In the genomic region with DNA sequence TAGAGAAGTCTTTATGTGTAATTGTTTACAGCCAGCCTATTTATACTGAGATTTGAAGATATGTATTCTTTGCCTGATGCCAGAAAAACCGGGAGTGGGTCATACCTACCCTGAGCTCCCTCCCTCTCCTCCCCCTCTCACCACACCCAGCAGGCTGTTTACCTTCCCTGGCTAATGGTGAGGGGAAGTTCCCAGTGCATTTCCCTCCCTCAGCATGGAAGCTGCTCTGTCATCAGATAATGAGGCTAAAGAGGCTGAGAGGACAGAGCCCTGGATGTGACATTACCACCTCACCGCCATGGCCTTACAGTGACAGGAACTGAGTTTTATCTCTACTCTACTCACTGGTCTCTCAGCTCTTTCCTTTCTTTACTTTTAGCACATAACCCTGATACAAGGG, we compare ENCODE assay signal across 10 mouse cellular contexts. TPM values are rescaled to one million over a fixed set of nuclear protein-coding genes. Genes with fewer than 3 reads are reported as not detected.
DNase-seq lines count a peak whose midpoint lies in the region; ATAC-seq and TF ChIP-seq lines count a peak whose summit lies in the region.
"Had no signal": no experiment of that assay in that cellular context is flagged by ENCODE, and none has a peak within 500 bp of the region (broad histone marks: within the 10 kb centered on the region; RNA-seq: fewer than 3 reads in every experiment).

No protein-coding gene starts in this region.

- ATAC-seq in embryonic facial prominence, embryonic 12.5 days (ENCODE audit: insufficient number of reproducible peaks, insufficient read depth, low FRiP score, low TSS enrichment), result no peak
- peak; percentile 77 for ATAC-seq in lung, embryonic 14.5 days (ENCODE audit: insufficient read depth)
- ATAC-seq in limb, embryonic 15.5 days (ENCODE audit: insufficient number of reproducible peaks, low FRiP score, low TSS enrichment, low read depth), result no peak
- peak; percentile 79; the same call in 1 of the 2 replicates for ATAC-seq in stomach, embryonic 16.5 days (ENCODE audit: insufficient read depth, low FRiP score)
- ATAC-seq in monocyte, adult 5-6 weeks (replicated peaks; ENCODE audit: insufficient number of reproducible peaks, low FRiP score, low TSS enrichment, poor library complexity, severe bottlenecking), result no peak

- DNase-seq in embryonic facial prominence, embryonic 10.5 days (ENCODE audit: low spot score), result no peak
- DNase-seq in lung, embryonic 14.5 days, result peak; percentile 19
- no peak for DNase-seq in lung, postnatal 14 days
- no peak for DNase-seq in adrenal gland, postnatal 10 days
- DNase-seq: adrenal gland, postnatal 14 days; cerebellum, adult 8-10 months had no signal

- H3K9me3 ChIP-seq in embryonic facial prominence, embryonic 12.5 days, result no peaks in the 10 kb centered on the region
- H3K9me3 ChIP-seq in embryonic facial prominence, embryonic 10.5 days, result no peaks in the 10 kb centered on the region
- H3K9me3 ChIP-seq in lung, embryonic 14.5 days (ENCODE audit: low read depth, low read length), result no peaks in the 10 kb centered on the region
- H3K9me3 ChIP-seq in limb, embryonic 15.5 days, result no peaks in the 10 kb centered on the region
- no peaks in the 10 kb centered on the region for H3K9me3 ChIP-seq in stomach, embryonic 16.5 days (replicated peaks; ENCODE audit: control insufficient read depth, low read length)

- no peaks in the 10 kb centered on the region for H3K27me3 ChIP-seq in embryonic facial prominence, embryonic 12.5 days
- H3K27me3 ChIP-seq in embryonic facial prominence, embryonic 10.5 days (replicated peaks; ENCODE audit: low read depth, poor library complexity, severe bottlenecking), result peaks cover 2% of the 10 kb centered on the region; the same call in 1 of the 2 replicates
- H3K27me3 ChIP-seq in lung, embryonic 14.5 days (ENCODE audit: insufficient read depth, low read length), result no peaks in the 10 kb centered on the region
- H3K27me3 ChIP-seq in limb, embryonic 15.5 days, result no peaks in the 10 kb centered on the region
- H3K27me3 ChIP-seq in stomach, embryonic 16.5 days (ENCODE audit: control insufficient read depth, insufficient read depth, low read length), result no peaks in the 10 kb centered on the region

- H3K4me3 ChIP-seq in embryonic facial prominence, embryonic 12.5 days, result no peak overlapping the region
- H3K4me3 ChIP-seq in embryonic facial prominence, embryonic 10.5 days, result no peak overlapping the region
- no peak overlapping the region for H3K4me3 ChIP-seq in lung, embryonic 14.5 days (ENCODE audit: low read depth, low read length)
- no peak overlapping the region for H3K4me3 ChIP-seq in limb, embryonic 15.5 days
- H3K4me3 ChIP-seq in stomach, embryonic 16.5 days (replicated peaks; ENCODE audit: low read length), result no peak overlapping the region

- no peaks in the 10 kb centered on the region for H3K36me3 ChIP-seq in embryonic facial prominence, embryonic 12.5 days
- H3K36me3 ChIP-seq in embryonic facial prominence, embryonic 10.5 days (replicated peaks), result no peaks in the 10 kb centered on the region
- H3K36me3 ChIP-seq in lung, embryonic 14.5 days (ENCODE audit: insufficient read depth), result no peaks in the 10 kb centered on the region
- no peaks in the 10 kb centered on the region for H3K36me3 ChIP-seq in limb, embryonic 15.5 days
- no peaks in the 10 kb centered on the region for H3K36me3 ChIP-seq in stomach, embryonic 16.5 days (ENCODE audit: control insufficient read depth, insufficient read depth, low read length)

- no peak for TF ChIP-seq CTCF in lung, embryonic 14.5 days (IDR thresholded peaks at IDR 0.05; ENCODE audit: low read depth)

- 19% methylated on average over 2 of the region's 2 CpGs for WGBS in embryonic facial prominence, embryonic 12.5 days
- 17% methylated on average over 2 of the region's 2 CpGs for WGBS in embryonic facial prominence, embryonic 10.5 days
- 7% methylated on average over 2 of the region's 2 CpGs for WGBS in lung, embryonic 14.5 days
- WGBS in limb, embryonic 15.5 days, result 26% methylated on average over 2 of the region's 2 CpGs
- WGBS in stomach, embryonic 16.5 days, result 16% methylated on average over 2 of the region's 2 CpGs

- peaks cover 5% of the 10 kb centered on the region for H3K4me1 ChIP-seq in embryonic facial prominence, embryonic 12.5 days
- peaks cover 4% of the 10 kb centered on the region for H3K4me1 ChIP-seq in embryonic facial prominence, embryonic 10.5 days
- peaks cover 4% of the 10 kb centered on the region; the same call in 1 of the 2 replicates for H3K4me1 ChIP-seq in lung, embryonic 14.5 days (ENCODE audit: insufficient read depth)
- H3K4me1 ChIP-seq in limb, embryonic 15.5 days, result peaks cover 3% of the 10 kb centered on the region; the same call in 1 of the 2 replicates
- H3K4me1 ChIP-seq in stomach, embryonic 16.5 days (ENCODE audit: control insufficient read depth, insufficient read depth, low read length), result peaks cover 3% of the 10 kb centered on the region; the same call in 1 of the 2 replicates

- peak overlapping the region; percentile 57; the same call in 1 of the 2 replicates for H3K27ac ChIP-seq in embryonic facial prominence, embryonic 12.5 days
- H3K27ac ChIP-seq in embryonic facial prominence, embryonic 10.5 days (replicated peaks), result no peak overlapping the region
- peak overlapping the region; percentile 63 for H3K27ac ChIP-seq in lung, embryonic 14.5 days (ENCODE audit: low read depth)
- peak overlapping the region; percentile 67 for H3K27ac ChIP-seq in limb, embryonic 15.5 days
- H3K27ac ChIP-seq in stomach, embryonic 16.5 days (ENCODE audit: low read length), result peak overlapping the region; percentile 42

- no peak overlapping the region for H3K4me2 ChIP-seq in embryonic facial prominence, embryonic 12.5 days (replicated peaks)
- H3K4me2 ChIP-seq in lung, embryonic 14.5 days, result no peak overlapping the region
- no peak overlapping the region for H3K4me2 ChIP-seq in limb, embryonic 15.5 days
- no peak overlapping the region for H3K4me2 ChIP-seq in stomach, embryonic 16.5 days (ENCODE audit: low read depth, low read length)

- no peak overlapping the region for H3K9ac ChIP-seq in embryonic facial prominence, embryonic 12.5 days
- no peak overlapping the region; the same call in 1 of the 2 replicates for H3K9ac ChIP-seq in lung, embryonic 14.5 days
- H3K9ac ChIP-seq in limb, embryonic 15.5 days, result no peak overlapping the region
- no peak overlapping the region for H3K9ac ChIP-seq in stomach, embryonic 16.5 days (ENCODE audit: low read length)

RNA-seq across cellular contexts. Expression of a gene that starts 6.1 kb away (rescaled TPM):
- 15.2 and 17.8 TPM in 2 replicates for polyA plus RNA-seq in embryonic facial prominence, embryonic 12.5 days (2016; fragmentation: Nextera tagmentation; extraction: Ambion mirVana)
- polyA plus RNA-seq in embryonic facial prominence, embryonic 10.5 days (2016; fragmentation: Nextera tagmentation; extraction: Ambion mirVana), result 10.1 and 12.0 TPM in 2 replicates
- polyA plus RNA-seq in lung, embryonic 14.5 days (2014; fragmentation: Nextera tagmentation; extraction: Ambion mirVana), result 27.4 and 28.8 TPM in 2 replicates
- 31.0 and 32.4 TPM in 2 replicates for polyA plus RNA-seq in limb, embryonic 15.5 days (2015; fragmentation: Nextera tagmentation; extraction: Ambion mirVana)
- 26.6 and 39.2 TPM in 2 replicates for polyA plus RNA-seq in stomach, embryonic 16.5 days (2015; fragmentation: Nextera tagmentation; extraction: Ambion mirVana)
- 100 to 1,000 TPM; 231 to 293 TPM for total RNA-seq in adrenal gland, postnatal 10 days (2021)
- total RNA-seq in monocyte, adult 5-6 weeks (2017), result 0.29 to 0.32 TPM in 2 of 3 replicates, not detected in the other

RNA-seq across cellular contexts. Expression of a gene that starts 41.6 kb away (rescaled TPM):
- 11.8 and 14.9 TPM in 2 replicates for polyA plus RNA-seq in embryonic facial prominence, embryonic 12.5 days (2016; fragmentation: Nextera tagmentation; extraction: Ambion mirVana)
- polyA plus RNA-seq in embryonic facial prominence, embryonic 10.5 days (2016; fragmentation: Nextera tagmentation; extraction: Ambion mirVana), result 1.7 and 3.0 TPM in 2 replicates
- polyA plus RNA-seq in lung, embryonic 14.5 days (2014; fragmentation: Nextera tagmentation; extraction: Ambion mirVana), result 42.5 and 46.1 TPM in 2 replicates
- polyA plus RNA-seq in limb, embryonic 15.5 days (2015; fragmentation: Nextera tagmentation; extraction: Ambion mirVana), result 91.6 and 94.5 TPM in 2 replicates
- 21.9 and 23.0 TPM in 2 replicates for polyA plus RNA-seq in stomach, embryonic 16.5 days (2015; fragmentation: Nextera tagmentation; extraction: Ambion mirVana)
- 100 to 1,000 TPM in 1 of 2 experiments, 10 to 100 TPM in 1; 80.4 to 108 TPM for total RNA-seq in adrenal gland, postnatal 10 days (2021)
- not detected in 3 replicates for total RNA-seq in monocyte, adult 5-6 weeks (2017)

Comparison
In these comparisons a context has a peak if more than half of its experiments do, and no peak if none do; other contexts are left out.
1. ATAC-seq: peak in lung, embryonic 14.5 days (single experiment) and stomach, embryonic 16.5 days (single experiment); none in embryonic facial prominence, embryonic 12.5 days (single experiment), limb, embryonic 15.5 days (single experiment) and monocyte, adult 5-6 weeks (single experiment).